Mouse (Mus musculus) limb, embryonic 13.5 days (tissue): ENCODE measurements around the gene Tbc1d1. TPM values are rescaled to one million over a fixed set of nuclear protein-coding genes. Genes with fewer than 3 reads are reported as not detected.

ENCODE experiments used
- ATAC-seq: fragments of 200-750 bp; cut with Nextera tagmentation; 2 replicates; pipeline ENCODE4 v1.8.0; 2017; ENCODE audit warnings: low read depth, moderate number of reproducible peaks, moderate TSS enrichment; ENCODE audit not compliant: low FRiP score
- H3K27ac ChIP-seq: fragments of 300-500 bp; sonication (generic); 2 replicates; pipeline ENCODE4 v1.5.1; 2015; ENCODE audit warnings: inconsistent platforms, mild to moderate bottlenecking, moderate library complexity
- H3K27me3 ChIP-seq: fragments of 300-500 bp; sonication (generic); 2 replicates; pipeline ENCODE4 v1.6.1; 2015; ENCODE audit warnings: mild to moderate bottlenecking, inconsistent platforms
- H3K36me3 ChIP-seq: fragments of 300-500 bp; sonication (generic); 2 replicates; pipeline ENCODE4 v1.6.1; 2015; ENCODE audit warnings: inconsistent platforms, mild to moderate bottlenecking, moderate library complexity
- H3K4me1 ChIP-seq: fragments of 300-500 bp; sonication (generic); 2 replicates; pipeline ENCODE4 v1.6.1; 2015; ENCODE audit warnings: inconsistent platforms
- H3K4me2 ChIP-seq: fragments of 300-500 bp; sonication (generic); replicated peaks from 2 replicates; pipeline ENCODE4 v1.6.1; 2015; ENCODE audit warnings: inconsistent platforms, mild to moderate bottlenecking, moderate library complexity
- H3K4me3 ChIP-seq: fragments of 300-500 bp; sonication (generic); 2 replicates; pipeline ENCODE4 v1.5.1; 2015; ENCODE audit warnings: moderate library complexity, mild to moderate bottlenecking, inconsistent platforms
- H3K9ac ChIP-seq: fragments of 300-500 bp; sonication (generic); 2 replicates; pipeline ENCODE4 v1.6.1; 2015; ENCODE audit warnings: mild to moderate bottlenecking, inconsistent platforms
- H3K9me3 ChIP-seq: fragments of 300-500 bp; sonication (generic); 2 replicates; pipeline ENCODE4 v1.6.1; 2016; ENCODE audit warnings: inconsistent platforms
- WGBS: fragments of 180-500 bp; shearing (Covaris S2); methylation state at CpG from one replicate; pipeline ENCODE4 v1.1.7; 2015; 5-methylcytosine and 5-hydroxymethylcytosine counted together
- polyA plus RNA-seq: library from polyadenylated mRNA; unstranded; fragments of >200 nt; fragmentation: Nextera tagmentation; extraction: Ambion mirVana; gene quantifications from 2 replicates; pipeline ENCODE4 v1.2.1, GENCODE M21; 2015

The Tbc1d1 gene
- polyA plus RNA-seq, 1 experiment from 2014 or later: 29.1 TPM

GRCm38 (mm10) chr5:64312295-64312694 is 156.2 kb downstream of the Tbc1d1 start:
- H3K36me3 ChIP-seq: peaks cover 18% of the 10 kb centered on the region; the same call in 1 of the 2 replicates
- ATAC-seq: no peak
- no peak overlapping the region for H3K4me3 ChIP-seq
- H3K4me2 ChIP-seq: no peak overlapping the region
- H3K9me3 ChIP-seq: no peaks in the 10 kb centered on the region
- no peak overlapping the region for H3K9ac ChIP-seq
- no peaks in the 10 kb centered on the region for H3K27me3 ChIP-seq
- WGBS: 54% methylated on average over 5 of the region's 5 CpGs
- H3K27ac ChIP-seq: no peak overlapping the region
- peaks cover 20% of the 10 kb centered on the region for H3K4me1 ChIP-seq

DNA sequence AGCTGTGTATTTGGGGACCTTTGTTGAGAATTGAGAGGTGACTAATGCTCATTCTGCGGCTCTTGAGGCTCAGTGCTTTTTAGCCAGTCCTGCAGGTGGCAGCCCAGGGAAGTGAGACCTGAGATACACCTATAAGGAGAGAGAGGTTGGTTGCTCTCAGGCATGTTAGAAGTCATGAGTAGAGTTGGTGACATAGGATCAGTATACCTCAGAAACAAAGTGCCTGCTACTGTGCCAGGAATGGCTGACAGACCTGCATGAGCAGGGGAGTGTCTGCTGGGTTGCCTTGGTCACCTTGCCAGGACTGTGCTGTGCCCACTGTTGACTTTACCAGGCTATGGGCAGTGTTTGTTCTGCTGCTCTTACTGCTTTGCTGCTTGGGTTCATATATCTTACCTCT is 157.4 kb downstream of the Tbc1d1 start:
- H3K36me3 ChIP-seq: peaks cover 18% of the 10 kb centered on the region; the same call in 1 of the 2 replicates
- no peaks in the 10 kb centered on the region for H3K9me3 ChIP-seq

GRCm38 (mm10) chr5:64314288-64315052 is 158.4 kb downstream of the Tbc1d1 start:
- 57% methylated on average over 6 of the region's 6 CpGs for WGBS
- Histone ChIP-seq H3K36me3 (peaks cover 22% of the 10 kb centered on the region), H3K4me3 (no peak overlapping the region), H3K9ac (no peak overlapping the region), H3K4me1 (peaks cover 31% of the 10 kb centered on the region), H3K9me3 (no peaks in the 10 kb centered on the region), H3K4me2 (no peak overlapping the region), H3K27me3 (no peaks in the 10 kb centered on the region), H3K27ac (no peak overlapping the region)
- ATAC-seq: no peak

More for the DNA sequence above, 157.4 kb downstream of the Tbc1d1 start:
- Histone ChIP-seq H3K4me2 (no peak overlapping the region), H3K27ac (no peak overlapping the region), H3K9ac (no peak overlapping the region), H3K27me3 (no peaks in the 10 kb centered on the region), H3K4me3 (no peak overlapping the region), H3K4me1 (peaks cover 31% of the 10 kb centered on the region)
- WGBS: 84% methylated on average over 1 of the region's 1 CpGs
- no peak for ATAC-seq

GRCm38 (mm10) chr5:64315088-64315487 is 159.0 kb downstream of the Tbc1d1 start:
- ATAC-seq: no peak
- WGBS: 91% methylated on average over 1 of the region's 1 CpGs
- Histone ChIP-seq H3K4me1 (peaks cover 31% of the 10 kb centered on the region), H3K9me3 (no peaks in the 10 kb centered on the region), H3K27ac (no peak overlapping the region), H3K36me3 (peaks cover 26% of the 10 kb centered on the region), H3K4me2 (no peak overlapping the region), H3K9ac (no peak overlapping the region), H3K4me3 (no peak overlapping the region), H3K27me3 (no peaks in the 10 kb centered on the region)

GRCm38 (mm10) chr5:64323286-64323685 is 167.2 kb downstream of the Tbc1d1 start:
- H3K9ac ChIP-seq: no peak overlapping the region
- WGBS: 83% methylated on average over 4 of the region's 4 CpGs
- no peak overlapping the region for H3K4me3 ChIP-seq
- H3K27ac ChIP-seq: no peak overlapping the region; the same call in 1 of the 2 replicates
- H3K4me2 ChIP-seq: no peak overlapping the region
- no peaks in the 10 kb centered on the region for H3K27me3 ChIP-seq
- H3K4me1 ChIP-seq: peaks cover 22% of the 10 kb centered on the region
- no peak for ATAC-seq
- no peaks in the 10 kb centered on the region for H3K9me3 ChIP-seq
- peaks cover 35% of the 10 kb centered on the region for H3K36me3 ChIP-seq

DNA sequence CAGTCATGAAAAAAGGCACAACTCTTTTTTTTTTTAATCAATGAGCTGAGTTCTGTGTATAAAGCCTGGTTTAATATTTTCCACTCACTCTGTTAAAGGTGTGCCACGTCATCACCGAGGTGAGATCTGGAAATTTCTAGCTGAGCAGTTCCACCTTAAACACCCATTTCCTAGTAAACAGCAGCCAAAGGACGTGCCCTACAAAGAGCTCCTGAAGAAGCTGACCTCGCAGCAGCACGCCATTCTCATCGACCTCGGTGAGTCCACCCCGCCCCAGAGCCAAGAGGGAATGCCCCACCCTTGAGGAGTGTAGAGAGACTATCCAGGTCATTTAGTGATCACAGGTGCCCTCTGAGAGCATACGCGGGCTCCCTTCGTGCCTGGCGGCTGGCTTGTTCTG is 168.2 kb downstream of the Tbc1d1 start:
- 0 out of 2 replicates have a peak, but pooled peaks have one; percentile 2 for ATAC-seq
- peaks cover 39% of the 10 kb centered on the region for H3K36me3 ChIP-seq
- peak overlapping the region; percentile 84 for H3K27ac ChIP-seq
- H3K27me3 ChIP-seq: no peaks in the 10 kb centered on the region
- H3K4me1 ChIP-seq: peaks cover 21% of the 10 kb centered on the region
- no peak overlapping the region for H3K4me2 ChIP-seq
- no peak overlapping the region for H3K9ac ChIP-seq
- no peak overlapping the region for H3K4me3 ChIP-seq
- WGBS: 85% methylated on average over 12 of the region's 12 CpGs
- no peaks in the 10 kb centered on the region for H3K9me3 ChIP-seq

GRCm38 (mm10) chr5:64324920-64325319 is 168.8 kb downstream of the Tbc1d1 start:
- Histone ChIP-seq H3K9ac (no peak overlapping the region), H3K27me3 (no peaks in the 10 kb centered on the region), H3K27ac (peak overlapping the region; percentile 84), H3K4me2 (no peak overlapping the region), H3K4me3 (no peak overlapping the region), H3K9me3 (no peaks in the 10 kb centered on the region), H3K4me1 (peaks cover 21% of the 10 kb centered on the region), H3K36me3 (peaks cover 35% of the 10 kb centered on the region)
- WGBS: 72% methylated on average over 8 of the region's 8 CpGs
- ATAC-seq: peak; percentile 48; the same call in 1 of the 2 replicates

DNA sequence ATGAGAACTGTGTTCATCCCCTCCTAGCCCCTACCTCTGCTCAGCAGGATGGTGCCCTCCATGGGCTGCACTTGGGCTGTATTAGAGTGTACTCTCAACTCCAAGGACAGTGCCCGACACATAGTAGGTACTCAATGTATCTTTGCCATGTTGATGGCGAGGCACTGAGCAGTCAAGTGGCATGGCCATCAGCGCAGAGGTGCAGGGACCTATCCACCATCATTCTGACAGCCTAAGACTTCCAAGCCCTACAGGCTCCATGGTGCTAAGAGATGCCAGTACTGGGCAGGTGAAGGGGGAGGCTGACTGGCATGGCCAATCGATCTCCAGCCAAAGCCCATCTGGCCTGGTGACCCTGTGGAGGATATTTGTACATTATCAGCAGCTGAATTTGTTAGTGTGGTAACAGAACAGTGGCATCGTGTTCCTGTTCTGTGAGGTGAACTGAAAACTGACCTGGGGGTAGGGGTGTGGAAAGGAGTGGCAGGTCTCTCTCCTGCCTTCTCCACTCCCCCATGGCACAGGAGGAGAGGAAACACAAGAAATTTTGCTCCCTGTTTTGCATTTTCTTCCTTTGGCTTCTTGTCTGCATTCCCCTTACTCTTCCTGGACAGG is 169.7 kb downstream of the Tbc1d1 start:
- WGBS: 85% methylated on average over 5 of the region's 5 CpGs
- ATAC-seq: no peak
- H3K36me3 ChIP-seq: peaks cover 30% of the 10 kb centered on the region
- no peak overlapping the region for H3K4me2 ChIP-seq
- no peaks in the 10 kb centered on the region for H3K9me3 ChIP-seq
- H3K9ac ChIP-seq: peak overlapping the region; percentile 50
- H3K27ac ChIP-seq: peak overlapping the region; percentile 74; the same call in 1 of the 2 replicates
- no peak overlapping the region for H3K4me3 ChIP-seq
- H3K4me1 ChIP-seq: peaks cover 21% of the 10 kb centered on the region
- H3K27me3 ChIP-seq: no peaks in the 10 kb centered on the region

DNA sequence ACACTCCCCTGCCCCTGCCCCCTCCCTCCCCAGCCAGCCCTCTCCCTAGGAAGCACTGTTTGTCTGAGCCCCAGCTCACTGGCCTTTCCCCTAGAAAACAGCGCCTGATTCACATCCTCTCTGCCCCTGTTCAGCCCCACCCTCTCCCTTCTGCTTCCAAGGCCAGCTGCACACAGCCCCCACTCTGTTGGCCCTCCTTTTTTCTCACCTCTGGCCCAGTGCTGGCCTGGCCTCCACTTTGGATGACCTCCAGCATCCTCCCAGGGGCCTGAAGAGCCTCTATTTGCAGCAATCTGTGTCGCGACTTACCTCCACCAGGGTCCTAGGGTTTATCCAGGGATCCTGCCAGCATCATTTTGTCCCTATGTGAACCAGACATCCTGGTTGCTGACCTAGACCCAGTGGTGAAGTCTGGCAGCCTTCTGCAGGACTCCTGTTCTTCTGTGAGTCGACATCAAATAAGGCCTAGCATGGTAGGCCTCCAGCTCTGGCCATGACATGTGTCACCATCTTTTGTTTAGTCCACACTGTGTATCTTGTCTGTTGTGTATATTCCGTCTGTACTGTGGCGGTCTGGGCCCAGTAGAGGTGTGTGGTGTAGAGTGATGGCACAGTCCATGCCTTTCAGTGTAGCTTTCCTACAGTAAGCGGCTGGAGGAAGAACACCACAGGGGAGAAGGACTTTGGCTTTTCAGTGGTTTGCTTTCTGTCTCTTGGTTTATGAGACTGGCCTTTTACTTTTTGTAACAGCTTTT is 170.5 kb downstream of the Tbc1d1 start:
- Histone ChIP-seq H3K9ac (peak overlapping the region; percentile 50), H3K27ac (peak overlapping the region; percentile 74), H3K4me3 (no peak overlapping the region), H3K4me2 (no peak overlapping the region), H3K36me3 (peaks cover 36% of the 10 kb centered on the region), H3K4me1 (peaks cover 21% of the 10 kb centered on the region), H3K9me3 (no peaks in the 10 kb centered on the region), H3K27me3 (no peaks in the 10 kb centered on the region)
- WGBS: 72% methylated on average over 7 of the region's 7 CpGs
- no peak for ATAC-seq

- Histone ChIP-seq H3K27me3 (no peaks in the 10 kb centered on the region), H3K4me1 (peaks cover 21% of the 10 kb centered on the region), H3K27ac (peak overlapping the region; percentile 74; the same call in 1 of the 2 replicates), H3K36me3 (peaks cover 39% of the 10 kb centered on the region), H3K9me3 (no peaks in the 10 kb centered on the region), H3K9ac (no peak overlapping the region), H3K4me2 (no peak overlapping the region), H3K4me3 (no peak overlapping the region)
- ATAC-seq: no peak
- 55% methylated on average over 7 of the region's 7 CpGs for WGBS
Measured at GRCm38 (mm10) chr5:64327212-64327902, 171.3 kb downstream of the Tbc1d1 start.

- H3K9me3 ChIP-seq: no peaks in the 10 kb centered on the region
- no peak overlapping the region for H3K4me3 ChIP-seq
- WGBS: 37% methylated on average over 7 of the region's 7 CpGs
- no peaks in the 10 kb centered on the region for H3K27me3 ChIP-seq
- no peak overlapping the region for H3K4me2 ChIP-seq
- H3K36me3 ChIP-seq: peaks cover 31% of the 10 kb centered on the region
- H3K9ac ChIP-seq: 0 out of 2 replicates have a peak overlapping the region, but pooled peaks have one; percentile 13
- H3K27ac ChIP-seq: peak overlapping the region; percentile 81; the same call in 1 of the 2 replicates
- peak; percentile 77 for ATAC-seq
- H3K4me1 ChIP-seq: peaks cover 29% of the 10 kb centered on the region
Measured at GRCm38 (mm10) chr5:64336767-64337408, 180.8 kb downstream of the Tbc1d1 start.
